ENCODE assay signal across 13 mouse cellular contexts in genomic region chr7:132704310-132704875, GRCm38 (mm10).
"Had no signal": no experiment of that assay in that cellular context is flagged by ENCODE, and none has a peak within 500 bp of the region (broad histone marks: within the 10 kb centered on the region; RNA-seq: fewer than 3 reads in every experiment).

No protein-coding gene starts in this region.

- H3K4me1 ChIP-seq: midbrain, embryonic 12.5 days; neural tube, embryonic 15.5 days; stomach, embryonic 15.5 days had no signal

- H3K9me3 ChIP-seq: limb, embryonic 13.5 days; midbrain, embryonic 12.5 days; neural tube, embryonic 15.5 days; stomach, embryonic 15.5 days had no signal

- H3K27ac ChIP-seq: limb, embryonic 13.5 days; midbrain, embryonic 12.5 days; neural tube, embryonic 15.5 days; stomach, embryonic 15.5 days had no signal

- H3K4me2 ChIP-seq: limb, embryonic 13.5 days; liver, embryonic 11.5 days; lung, embryonic 14.5 days; midbrain, embryonic 12.5 days; neural tube, embryonic 15.5 days; stomach, embryonic 15.5 days had no signal

- DNase-seq: kidney, adult 11 months; kidney, postnatal 10 days; layer of hippocampus, postnatal 36 days; lung, embryonic 14.5 days; lung, postnatal 14 days; right cerebral cortex, adult 18-20 months; right cerebral cortex, postnatal 25 days had no signal

- H3K4me3 ChIP-seq: limb, embryonic 13.5 days; midbrain, embryonic 12.5 days; myocyte; neural tube, embryonic 15.5 days; stomach, embryonic 15.5 days had no signal

- H3K9ac ChIP-seq: limb, embryonic 13.5 days; lung, embryonic 14.5 days; midbrain, embryonic 12.5 days; neural tube, embryonic 15.5 days; stomach, embryonic 15.5 days had no signal

- H3K36me3 ChIP-seq: limb, embryonic 13.5 days; midbrain, embryonic 12.5 days; neural tube, embryonic 15.5 days; stomach, embryonic 15.5 days had no signal

- H3K27me3 ChIP-seq: limb, embryonic 13.5 days; midbrain, embryonic 12.5 days; neural tube, embryonic 15.5 days; stomach, embryonic 15.5 days had no signal
